Mouse (Mus musculus) liver, embryonic 14.5 days (tissue): ENCODE measurements at regions not wholly inside any gene's neighbourhood (a gene's known extent, or its start where the extent isn't known, plus 50 kb on each side); places are given as distances from the start of the nearest gene placed in this dataset.

ENCODE experiments used
- CTCF ChIP-seq: IDR thresholded peaks from 2 replicates; pipeline ENCODE4 v1.5.1; 2016; ENCODE audit warnings: antibody characterized with exemption, low read depth, control low read depth
- EP300 ChIP-seq: IDR thresholded peaks from 2 replicates; pipeline ENCODE4 v1.6.1; 2016; ENCODE audit warnings: antibody characterized with exemption, low read depth

DNA sequence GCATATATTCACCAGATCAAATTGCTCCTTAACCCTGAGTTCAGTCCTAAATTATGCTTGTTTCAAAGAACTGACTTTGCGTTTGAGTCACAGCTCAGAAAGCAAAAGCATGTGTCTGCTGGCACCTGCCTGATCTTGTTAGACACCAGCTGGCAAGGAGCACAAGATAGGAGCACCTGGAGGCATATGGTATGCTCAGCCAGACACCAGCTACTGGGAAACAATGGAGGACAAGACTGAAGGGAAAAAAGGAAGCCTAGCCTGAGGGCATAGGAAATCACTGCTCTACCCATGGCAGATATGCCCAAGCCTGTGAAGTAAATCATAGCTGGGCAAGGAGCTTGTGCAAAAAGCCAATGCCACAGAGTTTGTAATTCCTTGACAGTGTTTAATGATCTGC, 66.4 kb upstream of the Itgb1 start:
- TF ChIP-seq CTCF (no peak), EP300 (no peak)
